Comparison of ENCODE assay signal across 12 mouse cellular contexts in genomic region chr10:76809439-76809838, GRCm38 (mm10).
DNase-seq lines count a peak whose midpoint lies in the region; ATAC-seq lines count a peak whose summit lies in the region.
"Had no signal": no experiment of that assay in that cellular context is flagged by ENCODE, and none has a peak within 500 bp of the region (broad histone marks: within the 10 kb centered on the region; RNA-seq: fewer than 3 reads in every experiment).

No protein-coding gene starts in this region.

- H3K36me3 ChIP-seq in hindbrain, embryonic 12.5 days = no peaks in the 10 kb centered on the region
- no peaks in the 10 kb centered on the region for H3K36me3 ChIP-seq in midbrain, embryonic 16.5 days (ENCODE audit: control insufficient read depth, insufficient read depth, low read length)
- H3K36me3 ChIP-seq: embryonic facial prominence, embryonic 15.5 days had no signal

- peak overlapping the region; percentile 50 for H3K27ac ChIP-seq in hindbrain, embryonic 12.5 days
- H3K27ac ChIP-seq in midbrain, embryonic 16.5 days (ENCODE audit: low read length) = peak overlapping the region; percentile 15; the same call in 1 of the 2 replicates
- H3K27ac ChIP-seq: embryonic facial prominence, embryonic 15.5 days had no signal

- no peaks in the 10 kb centered on the region for H3K9me3 ChIP-seq in hindbrain, embryonic 12.5 days (replicated peaks)
- no peaks in the 10 kb centered on the region for H3K9me3 ChIP-seq in midbrain, embryonic 16.5 days (replicated peaks; ENCODE audit: control insufficient read depth, low read length, poor library complexity, severe bottlenecking)
- H3K9me3 ChIP-seq: embryonic facial prominence, embryonic 15.5 days had no signal

- no peak overlapping the region for H3K4me3 ChIP-seq in hindbrain, embryonic 12.5 days
- H3K4me3 ChIP-seq in midbrain, embryonic 16.5 days (ENCODE audit: low read depth, low read length) = no peak overlapping the region
- H3K4me3 ChIP-seq: embryonic facial prominence, embryonic 15.5 days had no signal

- 76% methylated on average over 11 of the region's 11 CpGs for WGBS in hindbrain, embryonic 12.5 days
- 56% methylated on average over 11 of the region's 11 CpGs for WGBS in midbrain, embryonic 16.5 days

- intact Hi-C loops in left cerebral cortex, postnatal 4 days (cut with DNase I) = no loop called here
- intact Hi-C loops in left cerebral cortex, postnatal 25 days (cut with DNase I) = no loop called here

- no peak overlapping the region for H3K9ac ChIP-seq in hindbrain, embryonic 12.5 days
- H3K9ac ChIP-seq in midbrain, embryonic 16.5 days (ENCODE audit: low read depth, low read length) = no peak overlapping the region
- H3K9ac ChIP-seq: embryonic facial prominence, embryonic 15.5 days had no signal

- ATAC-seq in hindbrain, embryonic 12.5 days (ENCODE audit: low FRiP score) = no peak
- no peak for ATAC-seq in midbrain, embryonic 16.5 days

- no peaks in the 10 kb centered on the region for H3K27me3 ChIP-seq in hindbrain, embryonic 12.5 days
- no peaks in the 10 kb centered on the region; the same call in 1 of the 2 replicates for H3K27me3 ChIP-seq in midbrain, embryonic 16.5 days (ENCODE audit: control insufficient read depth, insufficient read depth, low read depth, low read length)
- H3K27me3 ChIP-seq: embryonic facial prominence, embryonic 15.5 days had no signal

- peak; percentile 61 for DNase-seq in cerebellum, adult 11-12 months
- no peak for DNase-seq in cerebellum, adult 11 months
- DNase-seq in left cerebral cortex, postnatal 4 days = peak; percentile 51
- DNase-seq in left cerebral cortex, postnatal 25 days (ENCODE audit: low spot score in 2 of 2) = no peak
- no peak for DNase-seq in adrenal gland, adult 8-10 months
- DNase-seq in lung, postnatal 36 days = no peak
- DNase-seq: kidney, postnatal 25 days; layer of hippocampus, postnatal 36 days; lung, postnatal 10 days had no signal

- H3K4me2 ChIP-seq in hindbrain, embryonic 12.5 days (replicated peaks) = no peak overlapping the region
- no peak overlapping the region for H3K4me2 ChIP-seq in midbrain, embryonic 16.5 days (ENCODE audit: low read length)
- H3K4me2 ChIP-seq: embryonic facial prominence, embryonic 15.5 days had no signal

- peaks cover 20% of the 10 kb centered on the region for H3K4me1 ChIP-seq in hindbrain, embryonic 12.5 days
- H3K4me1 ChIP-seq in midbrain, embryonic 16.5 days (ENCODE audit: control insufficient read depth, insufficient read depth, low read length) = peaks cover 4% of the 10 kb centered on the region
- H3K4me1 ChIP-seq: embryonic facial prominence, embryonic 15.5 days had no signal

Comparison
In these comparisons a context has a peak if more than half of its experiments do, and no peak if none do; other contexts are left out.
1. DNase-seq: peak in cerebellum, adult 11-12 months (single experiment) and left cerebral cortex, postnatal 4 days (single experiment); none in cerebellum, adult 11 months (single experiment), left cerebral cortex, postnatal 25 days (0 of 2), adrenal gland, adult 8-10 months (single experiment) and lung, postnatal 36 days (single experiment).